Mouse (Mus musculus) ES-E14 (cell line): ENCODE results near the gene Enah.

Source experiments
- CHD2 ChIP-seq: IDR thresholded peaks from 2 replicates; pipeline ENCODE4 v1.6.1; 2014; ENCODE audit warnings: mild to moderate bottlenecking, low read depth, low read length, inconsistent platforms
- ZC3H11A ChIP-seq: IDR thresholded peaks from 2 replicates; pipeline ENCODE4 v1.6.1; 2012; ENCODE audit warnings: low read depth, mild to moderate bottlenecking, inconsistent platforms, low read length, borderline replicate concordance

DNA sequence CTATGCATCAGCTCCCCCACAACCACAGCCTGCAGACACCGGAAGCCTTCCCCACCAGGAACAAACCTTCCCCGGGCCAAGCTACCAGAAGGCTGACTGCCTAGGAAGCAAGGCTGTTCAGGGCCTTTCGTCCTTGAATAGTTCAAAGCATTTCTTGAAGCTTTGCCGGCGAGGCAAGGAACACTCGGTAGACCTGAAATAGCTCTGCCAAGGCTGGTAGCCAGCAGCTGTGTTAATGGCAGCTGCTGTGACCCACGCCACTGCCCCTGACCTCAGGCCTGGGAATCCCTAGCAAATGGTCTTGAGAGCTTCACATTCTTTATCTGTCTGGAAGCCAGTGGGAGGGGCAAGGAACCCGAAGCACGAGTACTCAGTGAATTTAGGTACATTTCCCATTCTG is 35.3 kb upstream of the Enah start:
- TF ChIP-seq ZC3H11A: 0 out of 2 replicates have a peak, but pooled peaks have one; percentile 27
- no peak for TF ChIP-seq CHD2
